ENCODE assay signal across 7 mouse cellular contexts in genomic region chr5:140607836-140608633, GRCm38 (mm10). TPM values are rescaled to one million over a fixed set of nuclear protein-coding genes. Genes with fewer than 3 reads are reported as not detected.
DNase-seq lines count a peak whose midpoint lies in the region; ATAC-seq and TF ChIP-seq lines count a peak whose summit lies in the region.

No protein-coding gene starts in this region.

- no peak for TF ChIP-seq CTCF in thymus, adult 2 months (IDR thresholded peaks at IDR 0.05; ENCODE audit: borderline replicate concordance, control insufficient read depth, extremely low read depth, insufficient read depth, low read length, poor library complexity)

- 1% methylated on average over 17 of the region's 17 CpGs for WGBS in thymus, adult 2 months
- WGBS in embryonic facial prominence, embryonic 12.5 days, result 2% methylated on average over 17 of the region's 17 CpGs
- WGBS in intestine, embryonic 15.5 days, result 1% methylated on average over 17 of the region's 17 CpGs
- 0% methylated on average over 17 of the region's 17 CpGs for WGBS in midbrain, embryonic 13.5 days

- H3K4me3 ChIP-seq in thymus, adult 2 months (ENCODE audit: control insufficient read depth, insufficient read depth, low read length), result peak overlapping the region; percentile 42
- peak overlapping the region; percentile 53 for H3K4me3 ChIP-seq in embryonic facial prominence, embryonic 12.5 days
- peak overlapping the region; percentile 49 for H3K4me3 ChIP-seq in intestine, embryonic 15.5 days (replicated peaks)
- peak overlapping the region; percentile 52 for H3K4me3 ChIP-seq in midbrain, embryonic 13.5 days (replicated peaks)

- H3K9ac ChIP-seq in embryonic facial prominence, embryonic 12.5 days, result peak overlapping the region; percentile 63
- H3K9ac ChIP-seq in intestine, embryonic 15.5 days, result peak overlapping the region; percentile 45
- H3K9ac ChIP-seq in midbrain, embryonic 13.5 days (replicated peaks), result peak overlapping the region; percentile 76

- H3K27ac ChIP-seq in thymus, adult 2 months (ENCODE audit: control insufficient read depth, insufficient read depth, low read length), result peak overlapping the region; percentile 57
- peak overlapping the region; percentile 64; the same call in 1 of the 2 replicates for H3K27ac ChIP-seq in embryonic facial prominence, embryonic 12.5 days
- H3K27ac ChIP-seq in intestine, embryonic 15.5 days, result peak overlapping the region; percentile 87
- peak overlapping the region; percentile 96 for H3K27ac ChIP-seq in midbrain, embryonic 13.5 days

- H3K27me3 ChIP-seq in thymus, adult 2 months (ENCODE audit: control insufficient read depth, insufficient read depth, low read length), result peaks cover 5% of the 10 kb centered on the region; the same call in 1 of the 2 replicates
- H3K27me3 ChIP-seq in embryonic facial prominence, embryonic 12.5 days, result peaks cover 84% of the 10 kb centered on the region
- peaks cover 20% of the 10 kb centered on the region for H3K27me3 ChIP-seq in intestine, embryonic 15.5 days (replicated peaks)
- H3K27me3 ChIP-seq in midbrain, embryonic 13.5 days, result peaks cover 29% of the 10 kb centered on the region

- TF ChIP-seq POLR2A in thymus, adult 2 months (IDR thresholded peaks at IDR 0.05; ENCODE audit: control insufficient read depth, extremely low read depth, insufficient read depth, low read length, poor library complexity), result no peak

- DNase-seq in thymus, adult 2 months, result no peak
- no peak for DNase-seq in thymus, postnatal 10 days (ENCODE audit: low spot score in 2 of 2)
- DNase-seq in right cerebral cortex, postnatal 25 days, result no peak
- no peak for DNase-seq in frontal cortex, postnatal 14 days (ENCODE audit: low spot score in 2 of 2)

- H3K4me1 ChIP-seq in thymus, adult 2 months (replicated peaks; ENCODE audit: control insufficient read depth, insufficient read depth, low read length), result peaks cover 53% of the 10 kb centered on the region
- H3K4me1 ChIP-seq in embryonic facial prominence, embryonic 12.5 days, result peaks cover 69% of the 10 kb centered on the region
- H3K4me1 ChIP-seq in intestine, embryonic 15.5 days (replicated peaks), result peaks cover 59% of the 10 kb centered on the region
- H3K4me1 ChIP-seq in midbrain, embryonic 13.5 days (replicated peaks), result peaks cover 81% of the 10 kb centered on the region

- no peak for ATAC-seq in embryonic facial prominence, embryonic 12.5 days (ENCODE audit: insufficient number of reproducible peaks, insufficient read depth, low FRiP score, low TSS enrichment)
- no peak for ATAC-seq in intestine, embryonic 15.5 days
- ATAC-seq in midbrain, embryonic 13.5 days, result no peak

- H3K36me3 ChIP-seq in thymus, adult 2 months (ENCODE audit: control insufficient read depth, insufficient read depth, low read length), result no peaks in the 10 kb centered on the region
- no peaks in the 10 kb centered on the region for H3K36me3 ChIP-seq in embryonic facial prominence, embryonic 12.5 days
- H3K36me3 ChIP-seq in intestine, embryonic 15.5 days, result no peaks in the 10 kb centered on the region
- peaks cover 8% of the 10 kb centered on the region for H3K36me3 ChIP-seq in midbrain, embryonic 13.5 days

- H3K4me2 ChIP-seq in embryonic facial prominence, embryonic 12.5 days (replicated peaks), result peak overlapping the region; percentile 76
- H3K4me2 ChIP-seq in intestine, embryonic 15.5 days (replicated peaks), result peak overlapping the region; percentile 83
- H3K4me2 ChIP-seq in midbrain, embryonic 13.5 days (replicated peaks), result peak overlapping the region; percentile 66

- no peaks in the 10 kb centered on the region for H3K9me3 ChIP-seq in embryonic facial prominence, embryonic 12.5 days
- H3K9me3 ChIP-seq in intestine, embryonic 15.5 days, result no peaks in the 10 kb centered on the region
- H3K9me3 ChIP-seq in midbrain, embryonic 13.5 days, result no peaks in the 10 kb centered on the region

RNA-seq across cellular contexts. Expression of gene Lfng, which starts 0.9 kb away (rescaled TPM):
- 141 and 171 TPM in 2 replicates for polyA plus RNA-seq in thymus, adult 2 months (2012; rRNA removed)
- 14.0 and 14.2 TPM in 2 replicates for polyA plus RNA-seq in embryonic facial prominence, embryonic 12.5 days (2016; fragmentation: Nextera tagmentation; extraction: Ambion mirVana)
- polyA plus RNA-seq in intestine, embryonic 15.5 days (2015; fragmentation: Nextera tagmentation; extraction: Ambion mirVana), result 14.8 and 16.0 TPM in 2 replicates
- 25.0 and 25.7 TPM in 2 replicates for polyA plus RNA-seq in midbrain, embryonic 13.5 days (2015; fragmentation: Nextera tagmentation; extraction: Ambion mirVana)

RNA-seq across cellular contexts. Expression of gene Ttyh3, which starts 40.8 kb away (rescaled TPM):
- 139 and 177 TPM in 2 replicates for polyA plus RNA-seq in thymus, adult 2 months (2012; rRNA removed)
- 60.6 and 62.6 TPM in 2 replicates for polyA plus RNA-seq in embryonic facial prominence, embryonic 12.5 days (2016; fragmentation: Nextera tagmentation; extraction: Ambion mirVana)
- polyA plus RNA-seq in intestine, embryonic 15.5 days (2015; fragmentation: Nextera tagmentation; extraction: Ambion mirVana), result 34.5 and 34.7 TPM in 2 replicates
- polyA plus RNA-seq in midbrain, embryonic 13.5 days (2015; fragmentation: Nextera tagmentation; extraction: Ambion mirVana), result 53.6 and 76.6 TPM in 2 replicates

RNA-seq across cellular contexts. Expression of gene Grifin, which starts 43.2 kb away (rescaled TPM):
- 2.7 TPM in 2 replicates for polyA plus RNA-seq in thymus, adult 2 months (2012; rRNA removed)
- polyA plus RNA-seq in embryonic facial prominence, embryonic 12.5 days (2016; fragmentation: Nextera tagmentation; extraction: Ambion mirVana), result 0.53 and 1.1 TPM in 2 replicates
- polyA plus RNA-seq in intestine, embryonic 15.5 days (2015; fragmentation: Nextera tagmentation; extraction: Ambion mirVana), result 0.49 and 0.58 TPM in 2 replicates
- polyA plus RNA-seq in midbrain, embryonic 13.5 days (2015; fragmentation: Nextera tagmentation; extraction: Ambion mirVana), result not detected in 2 replicates
